Mouse (Mus musculus): Measurements from ENCODE around the gene Pdgfra. TPM values are rescaled to one million over a fixed set of nuclear protein-coding genes. Genes with fewer than 3 reads are reported as not detected.

Gene Pdgfra
- polyA plus RNA-seq, 1 experiment from 2014 or later: 111 TPM

- DNase-seq (ENCODE audit: low spot score): no peak
- Histone ChIP-seq H3K9me3 (replicated peaks) (no peaks in the 10 kb centered on the region), H3K4me3 (no peak overlapping the region), H3K36me3 (peaks cover 80% of the 10 kb centered on the region), H3K27ac (no peak overlapping the region), H3K27me3 (ENCODE audit: low read depth, poor library complexity, severe bottlenecking) (no peaks in the 10 kb centered on the region), H3K4me1 (peaks cover 38% of the 10 kb centered on the region)
- 57% methylated on average over 12 of the region's 12 CpGs for WGBS
These were observed 8.6 kb downstream of the Pdgfra start for GRCm38 (mm10) chr5:75160530-75161170.

- Histone ChIP-seq H3K27me3 (ENCODE audit: low read depth, poor library complexity, severe bottlenecking) (no peaks in the 10 kb centered on the region), H3K27ac (no peak overlapping the region), H3K9me3 (replicated peaks) (no peaks in the 10 kb centered on the region), H3K36me3 (peaks cover 89% of the 10 kb centered on the region), H3K4me3 (no peak overlapping the region), H3K4me1 (peaks cover 36% of the 10 kb centered on the region)
- 88% methylated on average over 6 of the region's 6 CpGs for WGBS
- no peak for DNase-seq (ENCODE audit: low spot score)
These were observed 9.5 kb downstream of the Pdgfra start for GRCm38 (mm10) chr5:75161586-75161985.

GRCm38 (mm10) chr5:75163289-75163951 is 11.3 kb downstream of the Pdgfra start:
- H3K36me3 ChIP-seq: peaks cover 97% of the 10 kb centered on the region
- WGBS: 88% methylated on average over 23 of the region's 23 CpGs
- DNase-seq (ENCODE audit: low spot score): no peak

GRCm38 (mm10) chr5:75164688-75165087 is 12.6 kb downstream of the Pdgfra start:
- H3K4me3 ChIP-seq: no peak overlapping the region
- H3K4me1 ChIP-seq: peaks cover 12% of the 10 kb centered on the region
- H3K27me3 ChIP-seq (ENCODE audit: low read depth, poor library complexity, severe bottlenecking): no peaks in the 10 kb centered on the region
- H3K27ac ChIP-seq: no peak overlapping the region
- 77% methylated on average over 4 of the region's 4 CpGs for WGBS
- DNase-seq (ENCODE audit: low spot score): no peak
- H3K36me3 ChIP-seq: peaks cover 100% of the 10 kb centered on the region
- H3K9me3 ChIP-seq (replicated peaks): no peaks in the 10 kb centered on the region

More at GRCm38 (mm10) chr5:75163289-75163951, 11.3 kb downstream of the Pdgfra start:
- H3K4me3 ChIP-seq: no peak overlapping the region
- H3K9me3 ChIP-seq (replicated peaks): no peaks in the 10 kb centered on the region
- H3K4me1 ChIP-seq: peaks cover 21% of the 10 kb centered on the region
- H3K27me3 ChIP-seq (ENCODE audit: low read depth, poor library complexity, severe bottlenecking): no peaks in the 10 kb centered on the region
- no peak overlapping the region for H3K27ac ChIP-seq

GRCm38 (mm10) chr5:75169837-75170236 is 17.7 kb downstream of the Pdgfra start:
- Histone ChIP-seq H3K36me3 (peaks cover 99% of the 10 kb centered on the region), H3K4me3 (no peak overlapping the region), H3K27ac (no peak overlapping the region), H3K27me3 (ENCODE audit: low read depth, poor library complexity, severe bottlenecking) (no peaks in the 10 kb centered on the region), H3K9me3 (replicated peaks) (no peaks in the 10 kb centered on the region), H3K4me1 (no peaks in the 10 kb centered on the region)
- no peak for DNase-seq (ENCODE audit: low spot score)
- WGBS: 77% methylated on average over 6 of the region's 6 CpGs

- H3K4me1 ChIP-seq: no peaks in the 10 kb centered on the region
- H3K4me3 ChIP-seq: no peak overlapping the region
- H3K9me3 ChIP-seq (replicated peaks): no peaks in the 10 kb centered on the region
- H3K36me3 ChIP-seq: peaks cover 98% of the 10 kb centered on the region
- no peak for DNase-seq (ENCODE audit: low spot score)
- WGBS: 94% methylated on average over 10 of the region's 10 CpGs
- H3K27ac ChIP-seq: no peak overlapping the region
- no peaks in the 10 kb centered on the region for H3K27me3 ChIP-seq (ENCODE audit: low read depth, poor library complexity, severe bottlenecking)
These were observed 19.8 kb downstream of the Pdgfra start for GRCm38 (mm10) chr5:75171859-75172258.

- H3K27me3 ChIP-seq (ENCODE audit: low read depth, poor library complexity, severe bottlenecking): no peaks in the 10 kb centered on the region
- no peaks in the 10 kb centered on the region for H3K4me1 ChIP-seq
- H3K36me3 ChIP-seq: peaks cover 99% of the 10 kb centered on the region
- H3K9me3 ChIP-seq (replicated peaks): no peaks in the 10 kb centered on the region
- 92% methylated on average over 10 of the region's 10 CpGs for WGBS
- no peak overlapping the region for H3K4me3 ChIP-seq
- no peak for DNase-seq (ENCODE audit: low spot score)
- H3K27ac ChIP-seq: no peak overlapping the region
These were observed 27.2 kb downstream of the Pdgfra start for GRCm38 (mm10) chr5:75179249-75179648.

- 92% methylated on average over 12 of the region's 12 CpGs for WGBS
- no peaks in the 10 kb centered on the region for H3K27me3 ChIP-seq (ENCODE audit: low read depth, poor library complexity, severe bottlenecking)
- H3K9me3 ChIP-seq (replicated peaks): no peaks in the 10 kb centered on the region
- H3K36me3 ChIP-seq: peaks cover 99% of the 10 kb centered on the region
- DNase-seq (ENCODE audit: low spot score): no peak
- no peaks in the 10 kb centered on the region for H3K4me1 ChIP-seq
- no peak overlapping the region for H3K27ac ChIP-seq
- no peak overlapping the region for H3K4me3 ChIP-seq
These were observed 27.7 kb downstream of the Pdgfra start for GRCm38 (mm10) chr5:75179726-75180290.

- Histone ChIP-seq H3K27me3 (ENCODE audit: low read depth, poor library complexity, severe bottlenecking) (no peaks in the 10 kb centered on the region), H3K4me1 (no peaks in the 10 kb centered on the region), H3K9me3 (replicated peaks) (no peaks in the 10 kb centered on the region), H3K36me3 (peaks cover 100% of the 10 kb centered on the region), H3K27ac (no peak overlapping the region), H3K4me3 (no peak overlapping the region)
- no peak for DNase-seq (ENCODE audit: low spot score)
- 92% methylated on average over 6 of the region's 6 CpGs for WGBS
These were observed 31.6 kb downstream of the Pdgfra start for GRCm38 (mm10) chr5:75183653-75184052.

- Histone ChIP-seq H3K36me3 (peaks cover 100% of the 10 kb centered on the region), H3K27me3 (ENCODE audit: low read depth, poor library complexity, severe bottlenecking) (no peaks in the 10 kb centered on the region), H3K4me3 (no peak overlapping the region), H3K4me1 (no peaks in the 10 kb centered on the region), H3K9me3 (replicated peaks) (no peaks in the 10 kb centered on the region), H3K27ac (no peak overlapping the region)
- 90% methylated on average over 5 of the region's 5 CpGs for WGBS
- no peak for DNase-seq (ENCODE audit: low spot score)
These were observed 32.0 kb downstream of the Pdgfra start for GRCm38 (mm10) chr5:75184112-75184511.

GRCm38 (mm10) chr5:75184693-75185235 is 32.7 kb downstream of the Pdgfra start:
- DNase-seq (ENCODE audit: low spot score): no peak
- Histone ChIP-seq H3K36me3 (peaks cover 100% of the 10 kb centered on the region), H3K4me3 (no peak overlapping the region), H3K9me3 (replicated peaks) (no peaks in the 10 kb centered on the region), H3K27me3 (ENCODE audit: low read depth, poor library complexity, severe bottlenecking) (no peaks in the 10 kb centered on the region), H3K27ac (no peak overlapping the region), H3K4me1 (no peaks in the 10 kb centered on the region)
- 92% methylated on average over 7 of the region's 7 CpGs for WGBS

GRCm38 (mm10) chr5:75185584-75185983 is 33.5 kb downstream of the Pdgfra start:
- H3K4me1 ChIP-seq: no peaks in the 10 kb centered on the region
- no peak overlapping the region for H3K27ac ChIP-seq
- DNase-seq (ENCODE audit: low spot score): no peak
- no peak overlapping the region for H3K4me3 ChIP-seq
- H3K27me3 ChIP-seq (ENCODE audit: low read depth, poor library complexity, severe bottlenecking): no peaks in the 10 kb centered on the region
- no peaks in the 10 kb centered on the region for H3K9me3 ChIP-seq (replicated peaks)
- 82% methylated on average over 7 of the region's 7 CpGs for WGBS
- H3K36me3 ChIP-seq: peaks cover 100% of the 10 kb centered on the region

GRCm38 (mm10) chr5:75189319-75189987 is 37.4 kb downstream of the Pdgfra start:
- WGBS: 90% methylated on average over 15 of the region's 15 CpGs
- Histone ChIP-seq H3K27me3 (ENCODE audit: low read depth, poor library complexity, severe bottlenecking) (no peaks in the 10 kb centered on the region), H3K9me3 (replicated peaks) (no peaks in the 10 kb centered on the region), H3K27ac (no peak overlapping the region), H3K4me1 (no peaks in the 10 kb centered on the region), H3K4me3 (no peak overlapping the region), H3K36me3 (peaks cover 98% of the 10 kb centered on the region)
- DNase-seq (ENCODE audit: low spot score): no peak
